Mouse (Mus musculus) limb, embryonic 13.5 days (tissue): ENCODE data around the gene Mfsd2b. TPM values are rescaled to one million over a fixed set of nuclear protein-coding genes. Genes with fewer than 3 reads are reported as not detected.
"Not testable (repeated sequence)": the region's sequence is repeated elsewhere in the genome, so short reads cannot be mapped to it uniquely, and the experiment has no call there.

Experiments
- ATAC-seq: fragments of 200-750 bp; cut with Nextera tagmentation; 2 replicates; pipeline ENCODE4 v1.8.0; 2017; ENCODE audit warnings: low read depth, moderate number of reproducible peaks, moderate TSS enrichment; ENCODE audit not compliant: low FRiP score
- H3K27ac ChIP-seq: fragments of 300-500 bp; sonication (generic); 2 replicates; pipeline ENCODE4 v1.5.1; 2015; ENCODE audit warnings: inconsistent platforms, mild to moderate bottlenecking, moderate library complexity
- H3K27me3 ChIP-seq: fragments of 300-500 bp; sonication (generic); 2 replicates; pipeline ENCODE4 v1.6.1; 2015; ENCODE audit warnings: mild to moderate bottlenecking, inconsistent platforms
- H3K36me3 ChIP-seq: fragments of 300-500 bp; sonication (generic); 2 replicates; pipeline ENCODE4 v1.6.1; 2015; ENCODE audit warnings: inconsistent platforms, mild to moderate bottlenecking, moderate library complexity
- H3K4me1 ChIP-seq: fragments of 300-500 bp; sonication (generic); 2 replicates; pipeline ENCODE4 v1.6.1; 2015; ENCODE audit warnings: inconsistent platforms
- H3K4me2 ChIP-seq: fragments of 300-500 bp; sonication (generic); replicated peaks from 2 replicates; pipeline ENCODE4 v1.6.1; 2015; ENCODE audit warnings: inconsistent platforms, mild to moderate bottlenecking, moderate library complexity
- H3K4me3 ChIP-seq: fragments of 300-500 bp; sonication (generic); 2 replicates; pipeline ENCODE4 v1.5.1; 2015; ENCODE audit warnings: moderate library complexity, mild to moderate bottlenecking, inconsistent platforms
- H3K9ac ChIP-seq: fragments of 300-500 bp; sonication (generic); 2 replicates; pipeline ENCODE4 v1.6.1; 2015; ENCODE audit warnings: mild to moderate bottlenecking, inconsistent platforms
- H3K9me3 ChIP-seq: fragments of 300-500 bp; sonication (generic); 2 replicates; pipeline ENCODE4 v1.6.1; 2016; ENCODE audit warnings: inconsistent platforms
- WGBS: fragments of 180-500 bp; shearing (Covaris S2); methylation state at CpG from one replicate; pipeline ENCODE4 v1.1.7; 2015; 5-methylcytosine and 5-hydroxymethylcytosine counted together
- polyA plus RNA-seq: library from polyadenylated mRNA; unstranded; fragments of >200 nt; fragmentation: Nextera tagmentation; extraction: Ambion mirVana; gene quantifications from 2 replicates; pipeline ENCODE4 v1.2.1, GENCODE M21; 2015

The Mfsd2b gene
- polyA plus RNA-seq, 1 experiment from 2014 or later, result 1.6 TPM

DNA sequence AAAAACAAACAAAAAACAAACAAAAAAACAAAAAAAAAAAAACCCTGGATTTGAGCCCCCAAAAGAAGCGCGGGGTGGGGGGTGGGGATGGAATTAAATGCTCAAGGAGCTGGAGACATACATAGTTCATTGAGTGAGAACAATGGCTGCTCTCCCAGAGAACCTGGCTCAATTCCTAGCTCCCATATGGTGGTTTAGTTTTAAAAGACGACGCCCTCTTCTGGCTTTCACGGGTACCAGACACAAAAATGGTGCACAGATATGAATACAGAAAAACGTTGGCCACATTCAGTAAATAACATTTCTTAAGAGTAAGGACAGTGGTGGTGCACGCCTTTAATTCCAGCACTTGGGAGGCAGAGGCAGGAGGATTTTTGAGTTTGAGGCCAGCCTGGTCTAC lies 31.8 kb upstream of the Mfsd2b start:
- Histone ChIP-seq H3K27ac (no peak overlapping the region), H3K4me1 (0 out of 2 replicates have a peak, but pooled peaks cover 3% of the 10 kb centered on the region), H3K27me3 (no peaks in the 10 kb centered on the region), H3K4me2 (no peak overlapping the region), H3K4me3 (no peak overlapping the region), H3K9ac (no peak overlapping the region), H3K9me3 (no peaks in the 10 kb centered on the region), H3K36me3 (peaks cover 12% of the 10 kb centered on the region)
- WGBS, result 87% methylated on average over 7 of the region's 7 CpGs
- no peak for ATAC-seq

DNA sequence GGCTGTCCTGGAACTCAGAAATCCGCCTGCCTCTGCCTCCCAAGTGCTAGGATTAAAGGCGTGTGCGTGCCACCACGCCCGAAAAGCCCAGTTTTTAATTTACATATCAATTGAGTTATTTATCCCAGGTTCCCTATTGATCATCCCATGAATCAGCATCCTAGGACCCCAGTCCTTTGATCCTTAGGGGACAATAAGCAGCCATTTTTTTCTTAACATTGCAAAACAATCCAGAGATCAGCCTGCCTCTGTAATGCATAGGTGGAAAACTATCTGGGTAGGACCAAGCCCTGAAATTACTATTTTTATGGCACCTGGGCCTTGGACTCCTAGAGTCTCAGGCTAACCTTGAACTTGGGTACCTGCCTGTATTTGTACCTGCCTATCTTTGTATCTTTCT lies 23.9 kb upstream of the Mfsd2b start:
- no peak for ATAC-seq
- Histone ChIP-seq H3K9ac (no peak overlapping the region), H3K4me3 (no peak overlapping the region), H3K27ac (no peak overlapping the region), H3K4me1 (no peaks in the 10 kb centered on the region), H3K27me3 (no peaks in the 10 kb centered on the region), H3K4me2 (no peak overlapping the region), H3K9me3 (no peaks in the 10 kb centered on the region), H3K36me3 (peaks cover 26% of the 10 kb centered on the region)
- WGBS, result 93% methylated on average over 5 of the region's 5 CpGs

DNA sequence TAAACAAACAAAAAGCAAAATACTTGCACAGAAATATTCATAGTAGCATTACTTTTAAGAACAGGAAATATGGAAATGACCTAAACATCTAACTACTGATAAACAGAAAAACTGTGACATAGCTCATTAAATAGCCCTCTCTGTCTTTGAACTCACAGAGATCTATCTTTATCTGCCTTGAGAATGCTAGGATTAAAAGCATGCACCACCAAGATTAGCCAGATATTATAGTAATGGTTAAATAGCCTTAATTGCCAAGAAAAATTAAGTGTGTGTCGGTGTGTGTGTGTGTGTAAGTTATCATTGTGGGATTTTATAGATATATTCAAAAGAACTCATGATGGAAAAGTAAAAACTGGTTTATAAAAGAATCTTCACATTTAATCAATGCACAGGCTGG lies 15.7 kb upstream of the Mfsd2b start:
- Histone ChIP-seq H3K27ac (no peak overlapping the region), H3K4me2 (no peak overlapping the region), H3K36me3 (peaks cover 26% of the 10 kb centered on the region), H3K4me1 (no peaks in the 10 kb centered on the region), H3K9me3 (no peaks in the 10 kb centered on the region), H3K4me3 (no peak overlapping the region), H3K9ac (no peak overlapping the region), H3K27me3 (no peaks in the 10 kb centered on the region)
- 87% methylated on average over 1 of the region's 1 CpGs for WGBS
- no peak for ATAC-seq

GRCm38 (mm10) chr12:4889251-4889650 lies 15.1 kb upstream of the Mfsd2b start:
- whole genome bisulfite sequencing, result 92% methylated on average over 2 of the region's 2 CpGs
- H3K4me1 ChIP-seq, result no peaks in the 10 kb centered on the region
- H3K4me3 ChIP-seq, result no peak overlapping the region
- no peak for ATAC-seq
- no peaks in the 10 kb centered on the region for H3K9me3 ChIP-seq
- H3K9ac ChIP-seq, result no peak overlapping the region
- peaks cover 29% of the 10 kb centered on the region for H3K36me3 ChIP-seq
- no peak overlapping the region for H3K27ac ChIP-seq
- H3K4me2 ChIP-seq, result no peak overlapping the region
- H3K27me3 ChIP-seq, result no peaks in the 10 kb centered on the region

GRCm38 (mm10) chr12:4888739-4889138 lies 14.6 kb upstream of the Mfsd2b start:
- no peak overlapping the region for H3K4me2 ChIP-seq
- H3K27ac ChIP-seq, result no peak overlapping the region
- no peak overlapping the region for H3K4me3 ChIP-seq
- H3K4me1 ChIP-seq, result no peaks in the 10 kb centered on the region
- H3K9me3 ChIP-seq, result no peaks in the 10 kb centered on the region
- H3K9ac ChIP-seq, result no peak overlapping the region
- ATAC-seq, result no peak
- H3K36me3 ChIP-seq, result peaks cover 26% of the 10 kb centered on the region
- H3K27me3 ChIP-seq, result no peaks in the 10 kb centered on the region

DNA sequence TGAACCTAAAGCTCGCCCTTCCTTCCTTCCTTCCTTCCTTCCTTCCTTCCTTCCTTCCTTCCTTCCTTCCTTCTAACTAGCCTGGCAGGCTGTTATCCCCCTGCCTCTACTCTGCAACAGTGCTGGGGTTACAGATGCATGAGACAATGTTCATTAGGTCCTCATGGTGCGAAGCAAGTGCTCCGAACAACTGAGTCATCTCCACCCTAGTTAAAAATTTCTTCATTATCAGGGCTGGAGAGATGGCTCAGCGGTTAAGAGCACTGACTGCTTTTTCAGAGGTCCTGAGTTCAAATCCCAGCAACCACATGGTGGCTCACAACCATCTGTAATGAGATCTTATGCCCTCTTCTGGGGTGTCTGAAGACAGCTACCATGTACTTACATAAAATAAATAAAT lies 12.4 kb upstream of the Mfsd2b start:
- 98% methylated on average over 4 of the region's 4 CpGs for WGBS
- not testable (repeated sequence) for H3K4me3 ChIP-seq, H3K27ac ChIP-seq, H3K9ac ChIP-seq, H3K9me3 ChIP-seq, H3K4me2 ChIP-seq, ATAC-seq, H3K27me3 ChIP-seq, H3K4me1 ChIP-seq
- peaks cover 31% of the 10 kb centered on the region for H3K36me3 ChIP-seq

GRCm38 (mm10) chr12:4885062-4885461 lies 10.9 kb upstream of the Mfsd2b start:
- Histone ChIP-seq H3K4me1 (no peaks in the 10 kb centered on the region), H3K4me3 (no peak overlapping the region), H3K27ac (no peak overlapping the region), H3K36me3 (peaks cover 24% of the 10 kb centered on the region), H3K4me2 (no peak overlapping the region), H3K9me3 (no peaks in the 10 kb centered on the region), H3K9ac (no peak overlapping the region), H3K27me3 (no peaks in the 10 kb centered on the region)
- 33% methylated on average over 1 of the region's 1 CpGs for WGBS
- no peak for ATAC-seq

DNA sequence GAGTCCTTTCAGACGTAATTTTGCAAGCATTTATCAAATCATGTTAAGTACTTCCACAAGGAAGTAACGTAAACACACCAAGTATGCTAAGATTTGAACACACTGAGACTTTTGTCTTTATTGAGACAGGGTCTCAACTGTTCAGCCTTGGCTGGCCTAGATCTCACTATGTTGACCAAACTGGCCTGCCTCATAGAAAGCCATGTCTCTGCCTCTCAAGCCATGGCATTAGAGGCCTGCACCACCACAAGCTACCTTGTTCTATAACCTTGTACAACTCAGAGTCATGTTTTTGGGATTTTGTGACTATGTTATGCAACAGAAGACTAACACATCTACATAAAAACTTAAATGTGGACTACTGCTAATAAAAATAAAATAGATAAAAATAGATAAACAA lies 7.9 kb upstream of the Mfsd2b start:
- Histone ChIP-seq H3K4me1 (no peaks in the 10 kb centered on the region), H3K4me3 (no peak overlapping the region), H3K4me2 (no peak overlapping the region), H3K27ac (no peak overlapping the region), H3K27me3 (no peaks in the 10 kb centered on the region), H3K9ac (no peak overlapping the region), H3K36me3 (peaks cover 42% of the 10 kb centered on the region), H3K9me3 (no peaks in the 10 kb centered on the region)
- WGBS, result 86% methylated on average over 2 of the region's 2 CpGs
- no peak for ATAC-seq

- ATAC-seq, result no peak
Observed at GRCm38 (mm10) chr12:4879048-4879447, 4.9 kb upstream of the Mfsd2b start.

DNA sequence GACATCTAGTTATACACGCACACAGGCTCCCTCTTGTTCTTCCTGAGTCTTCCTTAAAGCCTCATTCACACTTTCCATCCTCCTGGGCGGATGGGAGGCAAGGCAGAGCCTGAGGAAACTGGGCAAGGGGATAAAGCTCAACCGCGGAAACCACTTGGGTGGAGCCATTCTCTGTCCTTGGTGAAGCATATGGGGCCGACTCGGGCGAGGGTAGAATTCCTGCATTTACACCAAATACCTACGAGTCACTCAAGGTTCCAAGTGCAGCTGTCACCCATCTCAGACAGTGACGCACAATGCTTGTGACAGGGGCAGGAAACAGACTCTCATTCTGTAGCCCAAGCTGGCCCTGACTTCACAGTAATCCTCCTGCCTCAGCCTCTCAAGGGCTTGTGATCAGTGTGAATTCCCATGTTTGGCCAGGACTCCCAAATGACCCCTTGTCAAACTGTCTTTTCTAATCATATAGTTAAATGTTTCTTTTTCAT lies 4.2 kb upstream of the Mfsd2b start:
- Histone ChIP-seq H3K36me3 (peaks cover 29% of the 10 kb centered on the region), H3K4me3 (no peak overlapping the region), H3K9me3 (no peaks in the 10 kb centered on the region), H3K27me3 (0 out of 2 replicates have a peak, but pooled peaks cover 4% of the 10 kb centered on the region), H3K4me1 (peaks cover 10% of the 10 kb centered on the region), H3K27ac (no peak overlapping the region), H3K9ac (no peak overlapping the region), H3K4me2 (no peak overlapping the region)
- 80% methylated on average over 9 of the region's 9 CpGs for WGBS
- no peak for ATAC-seq

More at GRCm38 (mm10) chr12:4879048-4879447, 4.9 kb upstream of the Mfsd2b start:
- Histone ChIP-seq H3K9me3 (no peaks in the 10 kb centered on the region), H3K4me1 (peaks cover 6% of the 10 kb centered on the region), H3K36me3 (peaks cover 29% of the 10 kb centered on the region), H3K9ac (no peak overlapping the region), H3K27me3 (no peaks in the 10 kb centered on the region), H3K27ac (no peak overlapping the region), H3K4me3 (no peak overlapping the region), H3K4me2 (no peak overlapping the region)
- 94% methylated on average over 5 of the region's 5 CpGs for WGBS

DNA sequence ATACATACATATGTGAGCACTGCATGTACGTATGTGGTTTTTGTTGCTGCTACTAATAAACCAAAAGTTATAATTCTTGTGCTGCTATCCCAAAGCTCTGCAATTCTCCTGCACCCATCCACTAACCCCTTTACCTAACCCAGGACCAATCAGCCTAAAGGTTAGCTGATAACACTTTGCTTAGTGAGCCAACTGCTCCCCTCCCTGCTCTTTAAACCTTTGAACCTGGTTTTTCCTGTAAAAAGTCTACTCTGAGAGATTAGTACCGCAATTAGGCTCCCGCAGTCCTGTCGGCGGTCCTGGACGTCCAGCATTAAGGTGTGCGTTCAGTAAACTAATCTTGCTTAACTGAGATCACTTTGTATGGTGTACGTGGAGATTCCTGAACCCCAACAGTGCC lies 1.5 kb upstream of the Mfsd2b start:
- Histone ChIP-seq H3K36me3 (peaks cover 18% of the 10 kb centered on the region), H3K4me3 (no peak overlapping the region), H3K9ac (no peak overlapping the region), H3K27me3 (0 out of 2 replicates have a peak, but pooled peaks cover 8% of the 10 kb centered on the region), H3K27ac (no peak overlapping the region), H3K9me3 (no peaks in the 10 kb centered on the region), H3K4me2 (no peak overlapping the region), H3K4me1 (peaks cover 10% of the 10 kb centered on the region)
- 77% methylated on average over 8 of the region's 8 CpGs for WGBS
- no peak for ATAC-seq

DNA sequence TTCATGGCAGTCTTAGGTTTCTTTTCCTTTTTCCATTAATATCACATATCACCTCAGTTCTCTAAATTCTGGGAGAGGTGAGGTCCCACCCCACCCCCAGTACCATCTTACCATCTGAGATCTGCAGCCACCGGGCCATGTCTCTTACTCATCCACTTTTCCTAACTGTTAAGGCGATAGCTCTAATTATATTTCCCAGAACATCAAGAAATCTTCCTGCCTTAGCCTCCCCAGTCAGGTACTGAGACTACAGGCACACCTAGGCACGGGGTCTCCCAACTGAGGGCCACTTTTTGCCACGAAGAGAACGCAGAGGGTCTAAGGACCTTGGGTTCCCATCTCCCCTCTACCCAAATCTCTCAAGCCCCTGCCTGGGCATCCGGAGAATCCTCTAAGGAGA lies 628 bp downstream of the Mfsd2b start:
- no peak for ATAC-seq
- H3K27ac ChIP-seq, result no peak overlapping the region
- 78% methylated on average over 6 of the region's 6 CpGs for WGBS
- H3K4me3 ChIP-seq, result peak overlapping the region; percentile 42; the same call in 1 of the 2 replicates
- peak overlapping the region; percentile 66; the same call in 1 of the 2 replicates for H3K9ac ChIP-seq
- H3K27me3 ChIP-seq, result 0 out of 2 replicates have a peak, but pooled peaks cover 8% of the 10 kb centered on the region
- H3K36me3 ChIP-seq, result peaks cover 4% of the 10 kb centered on the region
- peaks cover 10% of the 10 kb centered on the region for H3K4me1 ChIP-seq
- H3K4me2 ChIP-seq, result peak overlapping the region; percentile 88
- no peaks in the 10 kb centered on the region for H3K9me3 ChIP-seq

DNA sequence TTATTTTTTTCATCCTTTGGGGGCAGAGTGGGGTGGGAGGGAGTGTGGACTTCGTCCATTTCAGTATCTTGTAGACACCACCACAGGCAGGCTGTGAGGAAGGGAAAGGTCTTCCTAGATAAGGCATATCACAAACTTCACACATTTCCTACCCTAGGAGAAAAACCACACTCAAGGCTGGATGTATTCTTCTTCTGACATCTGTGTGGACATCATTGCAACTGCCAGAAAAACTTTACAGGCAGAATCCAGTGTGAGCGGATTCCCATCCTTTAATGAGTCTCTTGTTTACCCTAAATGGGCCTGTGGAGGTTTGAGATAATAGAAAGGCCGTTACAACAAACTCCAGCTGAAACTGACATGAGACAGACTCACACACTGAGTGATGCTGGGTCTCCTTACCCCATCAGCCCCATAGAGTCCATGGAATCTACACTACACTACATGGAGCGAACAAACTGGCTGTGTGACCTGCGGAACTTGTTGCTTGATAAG lies 1.1 kb downstream of the Mfsd2b start:
- Histone ChIP-seq H3K4me2 (no peak overlapping the region), H3K9ac (no peak overlapping the region), H3K9me3 (no peaks in the 10 kb centered on the region), H3K27me3 (0 out of 2 replicates have a peak, but pooled peaks cover 8% of the 10 kb centered on the region), H3K27ac (no peak overlapping the region), H3K4me1 (peaks cover 10% of the 10 kb centered on the region), H3K4me3 (no peak overlapping the region), H3K36me3 (no peaks in the 10 kb centered on the region)
- ATAC-seq, result no peak
- WGBS, result 76% methylated on average over 5 of the region's 5 CpGs
